In the genomic region with DNA sequence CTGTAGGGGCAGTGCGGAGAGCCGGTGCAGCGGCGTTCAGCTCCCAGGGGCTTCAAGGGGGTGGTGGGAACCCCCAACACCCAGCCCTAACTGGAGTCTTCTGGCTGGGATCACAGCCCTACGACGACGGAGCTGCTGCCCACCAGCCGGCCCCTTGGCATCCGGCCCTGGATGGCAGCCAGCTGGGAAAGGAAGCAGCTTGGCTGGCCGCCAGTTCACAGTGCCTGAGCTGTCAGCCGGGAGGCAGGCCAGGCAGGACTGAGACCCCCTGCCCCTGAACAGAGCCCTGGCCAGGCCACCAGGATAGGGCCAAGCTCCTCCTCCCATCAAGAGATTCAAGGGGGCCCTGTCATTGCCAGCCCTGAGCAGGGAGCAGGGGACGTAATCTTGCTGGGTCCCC, we compare ENCODE assay signal across 7 mouse cellular contexts.
DNase-seq lines count a peak whose midpoint lies in the region; ATAC-seq and TF ChIP-seq lines count a peak whose summit lies in the region.

No protein-coding gene starts in this region.

- no peak overlapping the region for H3K9ac ChIP-seq in hindbrain, postnatal 0 days (replicated peaks; ENCODE audit: low read length)

- H3K9me3 ChIP-seq in hindbrain, postnatal 0 days (ENCODE audit: low read length), result no peaks in the 10 kb centered on the region

- ATAC-seq in hindbrain, postnatal 0 days, result peak; percentile 88
- ATAC-seq in megakaryocyte-erythroid progenitor cell, adult 5-6 weeks (replicated peaks; ENCODE audit: low FRiP score, low TSS enrichment, poor library complexity, severe bottlenecking), result peak; percentile 34

- H3K4me3 ChIP-seq in hindbrain, postnatal 0 days (ENCODE audit: low read length), result no peak overlapping the region

- H3K36me3 ChIP-seq in hindbrain, postnatal 0 days (ENCODE audit: insufficient read depth, low read length), result no peaks in the 10 kb centered on the region

- WGBS in hindbrain, postnatal 0 days, result 15% methylated on average over 12 of the region's 12 CpGs

- peak overlapping the region; percentile 29; the same call in 1 of the 2 replicates for H3K4me2 ChIP-seq in hindbrain, postnatal 0 days (ENCODE audit: low read depth, low read length)

- DNase-seq in adrenal gland, adult 18-20 months (ENCODE audit: low spot score in 2 of 2), result peak; percentile 85 to 89
- DNase-seq in cerebellum, adult 9-10 months, result peak; percentile 79
- DNase-seq in gastrocnemius, postnatal 14 days, result peak; percentile 51
- peak; percentile 93 for DNase-seq in hindbrain, postnatal 0 days (ENCODE audit: low spot score)
- DNase-seq in layer of hippocampus, postnatal 36 days, result peak; percentile 85 to 87
- peak; percentile 22 to 32 for DNase-seq in spleen, postnatal 36 days (ENCODE audit: low spot score in 2 of 2)

- intact Hi-C loops in gastrocnemius, postnatal 14 days (cut with DNase I; ENCODE audit: low total_unique reads), result no loop called here

- no peak; the same call in 1 of the 2 replicates for TF ChIP-seq CTCF in hindbrain, postnatal 0 days (IDR thresholded peaks at IDR 0.05; ENCODE audit: low read depth)

- peaks cover 67% of the 10 kb centered on the region for H3K4me1 ChIP-seq in hindbrain, postnatal 0 days (ENCODE audit: insufficient read depth, low read length)

- peak overlapping the region; percentile 64; the same call in 1 of the 2 replicates for H3K27ac ChIP-seq in hindbrain, postnatal 0 days

- no peaks in the 10 kb centered on the region for H3K27me3 ChIP-seq in hindbrain, postnatal 0 days (ENCODE audit: insufficient read depth, low read length)

Comparison
In these comparisons a context has a peak if more than half of its experiments do, and no peak if none do; other contexts are left out.
1. DNase-seq: peak in every context shown above with its lines; median percentile 93 in hindbrain, postnatal 0 days; 87 in adrenal gland, adult 18-20 months; 86 in layer of hippocampus, postnatal 36 days; 79 in cerebellum, adult 9-10 months; 51 in gastrocnemius, postnatal 14 days; 27 in spleen, postnatal 36 days.